18 mouse cellular contexts compared by ENCODE assay signal in genomic region chr4:141769501-141770160, GRCm38 (mm10). TPM values are rescaled to one million over a fixed set of nuclear protein-coding genes. Genes with fewer than 3 reads are reported as not detected.
"Had no signal": no experiment of that assay in that cellular context is flagged by ENCODE, and none has a peak within 500 bp of the region (broad histone marks: within the 10 kb centered on the region; RNA-seq: fewer than 3 reads in every experiment).

No protein-coding gene starts in this region.

- H3K4me2 ChIP-seq: kidney, embryonic 15.5 days; limb, embryonic 15.5 days; lung, embryonic 15.5 days; neural tube, embryonic 12.5 days; stomach, embryonic 15.5 days had no signal

- DNase-seq: kidney, adult 2 months; kidney, postnatal 14 days; layer of hippocampus, adult 9-11 months; layer of hippocampus, postnatal 36 days; midbrain, embryonic 14.5 days; retina, postnatal 1 day; thymus, postnatal 36 days had no signal

- H3K4me3 ChIP-seq: kidney, embryonic 15.5 days; limb, embryonic 15.5 days; lung, embryonic 15.5 days; neural tube, embryonic 12.5 days; stomach, embryonic 15.5 days had no signal

- H3K27me3 ChIP-seq: kidney, embryonic 15.5 days; limb, embryonic 15.5 days; lung, embryonic 15.5 days; neural tube, embryonic 12.5 days; stomach, embryonic 15.5 days had no signal

- H3K9ac ChIP-seq: kidney, embryonic 15.5 days; limb, embryonic 15.5 days; lung, embryonic 15.5 days; neural tube, embryonic 12.5 days; stomach, embryonic 15.5 days had no signal

- ATAC-seq: intestine, embryonic 16.5 days had no signal

- H3K27ac ChIP-seq: kidney, embryonic 15.5 days; limb, embryonic 15.5 days; lung, embryonic 15.5 days; neural tube, embryonic 12.5 days; stomach, embryonic 15.5 days had no signal

- H3K4me1 ChIP-seq: neural tube, embryonic 12.5 days had no signal

- H3K9me3 ChIP-seq: kidney, embryonic 15.5 days; limb, embryonic 15.5 days; lung, embryonic 15.5 days; neural tube, embryonic 12.5 days; stomach, embryonic 15.5 days had no signal

RNA-seq across cellular contexts. Expression of gene Agmat, which starts 23.2 kb away (rescaled TPM):
- total RNA-seq: monocyte, adult 5-6 weeks; neutrophil, adult 5-6 weeks had no signal
- polyA plus RNA-seq: limb, embryonic 15.5 days; midbrain, embryonic 14.5 days; neural tube, embryonic 12.5 days had no signal

RNA-seq across cellular contexts. Expression of gene Cela2a, which starts 56.3 kb away (rescaled TPM):
- total RNA-seq: layer of hippocampus, postnatal 36 days; left cerebral cortex, adult 8-10 months; left cerebral cortex, postnatal 25 days; monocyte, adult 5-6 weeks; neutrophil, adult 5-6 weeks had no signal
- polyA plus RNA-seq: limb, embryonic 11.5 days; limb, embryonic 15.5 days; lung, embryonic 15.5 days; midbrain, embryonic 14.5 days; neural tube, embryonic 12.5 days had no signal
